Mouse (Mus musculus): ENCODE measurements around the gene Lgsn.

Gene Lgsn

GRCm38 (mm10) chr1:31176101-31176500 is at the start of gene Lgsn:
Gene Lgsn (plus strand): TSS chr1:31176401.
- no peak for DNase-seq (ENCODE audit: low spot score)

GRCm38 (mm10) chr1:31138387-31138786 is 37.8 kb upstream of the Lgsn start:
- DNase-seq (ENCODE audit: low spot score): no peak

- DNase-seq (ENCODE audit: low spot score): no peak
Observed at GRCm38 (mm10) chr1:31142288-31143094, 33.7 kb upstream of the Lgsn start.

- no peak for DNase-seq (ENCODE audit: low spot score)
Observed at GRCm38 (mm10) chr1:31143571-31143970, 32.6 kb upstream of the Lgsn start.

GRCm38 (mm10) chr1:31149671-31150070 is 26.5 kb upstream of the Lgsn start:
- no peak for DNase-seq (ENCODE audit: low spot score)

- no peak for DNase-seq (ENCODE audit: low spot score)
Observed at GRCm38 (mm10) chr1:31150546-31150945, 25.7 kb upstream of the Lgsn start.

GRCm38 (mm10) chr1:31152799-31153426 is 23.3 kb upstream of the Lgsn start:
- DNase-seq (ENCODE audit: low spot score): no peak

GRCm38 (mm10) chr1:31153793-31154349 is 22.3 kb upstream of the Lgsn start:
- peak; percentile 22 for DNase-seq (ENCODE audit: low spot score)

- no peak for DNase-seq (ENCODE audit: low spot score)
Observed at GRCm38 (mm10) chr1:31156185-31156584, 20.0 kb upstream of the Lgsn start.

GRCm38 (mm10) chr1:31156884-31157283 is 19.3 kb upstream of the Lgsn start:
- DNase-seq (ENCODE audit: low spot score): no peak

GRCm38 (mm10) chr1:31164527-31165189 is 11.5 kb upstream of the Lgsn start:
- no peak for DNase-seq (ENCODE audit: low spot score)

- no peak for DNase-seq (ENCODE audit: low spot score)
Observed at GRCm38 (mm10) chr1:31165326-31166121, 10.7 kb upstream of the Lgsn start.

- DNase-seq (ENCODE audit: low spot score): no peak
Observed at GRCm38 (mm10) chr1:31175401-31175800, 800 bp upstream of the Lgsn start.

GRCm38 (mm10) chr1:31178264-31178663 is 2.1 kb downstream of the Lgsn start:
- no peak for DNase-seq (ENCODE audit: low spot score)

- DNase-seq (ENCODE audit: low spot score): no peak
Observed at GRCm38 (mm10) chr1:31190237-31190866, 14.2 kb downstream of the Lgsn start.

GRCm38 (mm10) chr1:31195633-31196032 is 19.4 kb downstream of the Lgsn start:
- DNase-seq (ENCODE audit: low spot score): no peak

- no peak for DNase-seq (ENCODE audit: low spot score)
Observed at GRCm38 (mm10) chr1:31196959-31197358, 20.8 kb downstream of the Lgsn start.

- DNase-seq (ENCODE audit: low spot score): no peak
Observed at GRCm38 (mm10) chr1:31203771-31204170, 27.6 kb downstream of the Lgsn start.

GRCm38 (mm10) chr1:31205346-31205745 is 29.1 kb downstream of the Lgsn start:
- no peak for DNase-seq (ENCODE audit: low spot score)

GRCm38 (mm10) chr1:31205770-31206169 is 29.6 kb downstream of the Lgsn start:
- no peak for DNase-seq (ENCODE audit: low spot score)

- no peak for DNase-seq (ENCODE audit: low spot score)
Observed at GRCm38 (mm10) chr1:31210144-31210543, 33.9 kb downstream of the Lgsn start.

Data from T-cell, adult 2 months (primary cell).